Mouse (Mus musculus) ZHBTc4 (cell line): ENCODE data around the gene Cdca3.
"Not testable (repeated sequence)": the region's sequence is repeated elsewhere in the genome, so short reads cannot be mapped to it uniquely, and the experiment has no call there.

Source experiments
- DNase-seq: peaks from one replicate; pipeline ENCODE4 v3.0.0-alpha.2; 2011; ENCODE audit warnings: low read depth, low spot score

The Cdca3 gene

GRCm38 (mm10) chr6:124828868-124829798 lies at the start of gene Cdca3, which contains the start of gene Usp5:
Cdca3 (plus strand) TSS chr6:124829547.
Usp5 (minus strand) TSS chr6:124829484.
- peak; percentile 100 for DNase-seq

DNA sequence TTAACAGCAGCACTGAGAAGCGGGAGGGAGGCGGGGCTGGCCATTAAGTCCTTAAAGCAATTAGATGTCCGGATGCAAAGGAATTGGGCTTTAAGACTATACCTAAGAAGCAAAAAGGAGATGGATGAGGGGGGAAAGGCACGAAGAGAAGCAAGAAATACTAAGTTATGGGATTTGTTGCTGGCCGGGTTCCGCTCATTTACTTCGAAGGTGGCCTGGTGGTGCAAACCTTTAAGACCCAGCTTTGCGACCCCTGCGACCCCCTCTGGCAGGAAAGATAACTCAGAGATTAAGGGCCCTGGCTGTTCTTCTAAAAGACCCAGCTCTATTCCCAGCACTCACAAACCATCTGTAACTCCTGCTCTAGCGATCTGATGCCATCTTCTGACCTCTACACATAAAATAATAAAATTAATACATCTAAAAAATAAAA lies 49.3 kb upstream of the Cdca3 start:
- DNase-seq: no peak

GRCm38 (mm10) chr6:124780917-124781316 lies 48.4 kb upstream of the Cdca3 start:
- DNase-seq: no peak

GRCm38 (mm10) chr6:124782436-124782835 lies 46.9 kb upstream of the Cdca3 start:
- peak; percentile 89 for DNase-seq

DNA sequence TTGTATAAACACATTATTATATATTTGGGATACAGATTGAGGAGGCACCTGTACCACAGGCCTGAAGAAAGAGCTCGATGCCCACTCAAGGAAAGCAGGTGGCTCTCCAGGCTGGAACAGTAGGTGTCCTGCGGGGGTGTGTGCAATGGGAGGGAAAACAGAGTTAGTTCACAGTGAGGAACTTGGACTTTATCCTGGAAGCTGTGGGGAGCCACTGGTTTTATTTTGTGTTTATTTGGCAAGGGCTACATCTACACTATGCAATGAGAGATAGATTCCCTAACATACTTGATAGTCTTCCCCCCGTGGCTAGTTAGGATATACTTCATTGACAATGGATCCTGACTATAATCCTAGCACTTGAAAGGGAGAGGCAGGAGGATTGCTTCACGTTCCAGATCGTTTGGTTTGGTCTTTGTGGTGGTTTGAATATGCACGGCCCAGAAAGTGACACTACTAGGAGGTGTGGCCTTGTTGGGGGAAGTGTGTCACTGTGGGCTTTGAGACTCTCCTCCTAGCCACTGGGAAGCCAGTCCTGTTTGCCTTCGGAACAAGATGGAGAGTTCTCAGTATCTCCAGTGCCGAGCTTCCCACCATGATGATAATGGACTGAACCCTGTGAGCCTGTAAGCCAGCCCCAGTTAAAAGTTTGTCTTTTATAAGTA lies 42.5 kb upstream of the Cdca3 start:
- peak; percentile 49 for DNase-seq

GRCm38 (mm10) chr6:124787722-124788121 lies 41.6 kb upstream of the Cdca3 start:
- no peak for DNase-seq

- DNase-seq: peak; percentile 83
These were observed 39.8 kb upstream of the Cdca3 start for GRCm38 (mm10) chr6:124789519-124789918.

GRCm38 (mm10) chr6:124790121-124790520 lies 39.2 kb upstream of the Cdca3 start:
- DNase-seq: no peak

DNA sequence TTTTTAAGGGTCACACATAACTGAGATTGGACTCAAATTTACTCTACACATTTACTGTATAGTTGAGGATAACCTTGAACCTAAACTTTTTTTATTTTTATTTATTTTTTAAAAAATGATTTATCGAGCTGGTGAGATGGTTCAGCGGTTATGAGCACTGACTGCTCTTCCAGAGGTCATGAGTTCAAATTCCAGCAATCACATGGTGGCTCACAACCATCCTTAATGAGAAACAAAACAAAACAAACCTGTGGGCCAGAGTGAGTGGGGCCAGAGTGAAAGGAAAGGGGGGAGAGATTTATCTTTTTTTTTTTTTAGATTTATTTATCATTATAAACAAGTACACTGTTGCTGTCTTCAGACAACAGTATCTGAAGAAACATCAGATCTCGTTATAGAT lies 37.4 kb upstream of the Cdca3 start:
- no peak for DNase-seq

- DNase-seq: peak; percentile 18
These were observed 33.6 kb upstream of the Cdca3 start for GRCm38 (mm10) chr6:124795781-124796180.

GRCm38 (mm10) chr6:124796200-124796599 lies 33.1 kb upstream of the Cdca3 start:
- no peak for DNase-seq

DNA sequence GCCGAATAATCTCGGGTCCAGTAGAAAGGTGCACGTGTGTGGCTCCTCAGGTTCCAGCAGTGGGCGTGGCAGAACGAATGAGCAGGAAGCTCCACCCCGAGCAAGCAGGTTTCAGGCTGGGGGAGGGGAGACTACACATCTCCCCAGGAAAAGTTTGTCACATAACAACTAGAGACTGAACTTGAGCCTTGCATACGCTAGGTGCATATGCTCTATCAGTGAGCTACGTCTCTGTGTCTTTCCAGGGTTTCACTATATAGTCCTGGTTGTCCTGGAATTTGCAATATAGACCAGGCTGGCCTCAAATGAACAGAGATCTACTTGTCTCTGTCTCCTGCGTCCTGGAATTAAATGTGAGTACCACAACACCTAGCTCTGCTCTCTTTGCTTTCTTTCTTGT lies 26.9 kb upstream of the Cdca3 start:
- peak; percentile 71 for DNase-seq

DNA sequence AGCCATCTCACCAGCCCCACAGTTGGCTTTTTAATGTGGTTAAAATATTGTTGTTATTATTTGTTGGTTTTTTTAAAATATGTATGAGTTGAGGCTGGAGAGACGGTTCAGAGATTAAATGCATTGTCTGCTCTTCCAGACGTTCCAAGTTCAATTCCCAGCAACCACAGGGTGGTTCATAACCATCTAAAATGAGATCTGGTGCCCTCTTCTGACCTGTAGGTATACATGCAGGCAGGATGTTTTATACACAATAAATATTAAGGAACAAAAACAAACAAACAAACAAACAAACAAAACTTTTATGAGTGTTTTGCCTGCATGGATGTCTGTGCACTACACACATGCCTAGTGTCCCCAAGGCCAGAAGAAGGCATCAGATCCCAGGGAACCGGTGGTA lies 26.3 kb upstream of the Cdca3 start:
- DNase-seq: peak; percentile 56

- not testable (repeated sequence) for DNase-seq
These were observed 25.7 kb upstream of the Cdca3 start for GRCm38 (mm10) chr6:124803691-124804090.

- DNase-seq: peak; percentile 56
These were observed 25.0 kb upstream of the Cdca3 start for GRCm38 (mm10) chr6:124804341-124804740.

DNA sequence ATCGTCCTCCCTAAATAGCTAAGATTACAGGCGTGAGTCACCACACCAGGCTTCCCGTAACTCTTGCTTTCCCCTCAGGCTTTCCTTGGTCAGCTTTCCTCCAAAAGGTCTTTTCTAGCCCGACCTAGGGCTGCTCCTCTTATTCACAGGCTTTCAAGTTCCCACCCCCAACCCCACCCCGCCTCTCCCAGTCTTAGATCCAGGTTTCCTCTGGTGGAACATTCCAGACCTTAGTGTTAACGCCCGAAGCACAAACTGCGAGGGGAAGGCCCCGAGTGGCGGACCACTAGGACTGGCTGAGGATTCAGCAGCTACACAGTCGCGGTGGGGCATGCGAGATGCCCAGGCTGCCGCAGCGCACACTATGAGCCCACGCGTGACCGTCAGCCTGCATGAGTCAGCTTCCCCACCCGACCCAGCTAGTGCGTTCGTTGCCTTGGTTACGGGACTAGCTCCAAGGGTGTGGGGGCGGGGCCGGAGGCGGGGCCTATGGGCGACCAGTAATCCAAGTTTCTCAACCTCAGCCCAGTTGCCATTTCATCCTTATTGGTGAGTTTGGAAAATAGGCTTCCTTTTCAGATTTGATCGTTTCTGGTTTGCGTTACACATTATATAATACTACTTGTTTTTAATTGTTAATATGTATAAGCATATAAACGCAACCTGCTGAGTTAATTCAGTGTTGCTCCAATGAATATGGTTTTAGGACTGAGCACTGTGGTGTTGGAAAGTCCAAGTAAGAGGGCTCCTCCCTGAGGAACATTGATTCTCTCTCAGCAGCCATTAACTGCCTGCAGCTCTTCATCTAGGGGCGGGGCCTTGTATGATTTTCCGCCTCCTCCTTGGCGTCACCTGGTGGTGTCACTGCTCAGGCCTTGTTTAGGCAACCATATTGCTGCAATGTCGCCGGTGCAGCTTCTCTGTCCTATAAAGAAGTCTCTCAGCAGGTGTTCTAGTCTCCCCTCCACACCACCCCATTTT lies 23.7 kb upstream of the Cdca3 start:
- peak; percentile 98 for DNase-seq

DNA sequence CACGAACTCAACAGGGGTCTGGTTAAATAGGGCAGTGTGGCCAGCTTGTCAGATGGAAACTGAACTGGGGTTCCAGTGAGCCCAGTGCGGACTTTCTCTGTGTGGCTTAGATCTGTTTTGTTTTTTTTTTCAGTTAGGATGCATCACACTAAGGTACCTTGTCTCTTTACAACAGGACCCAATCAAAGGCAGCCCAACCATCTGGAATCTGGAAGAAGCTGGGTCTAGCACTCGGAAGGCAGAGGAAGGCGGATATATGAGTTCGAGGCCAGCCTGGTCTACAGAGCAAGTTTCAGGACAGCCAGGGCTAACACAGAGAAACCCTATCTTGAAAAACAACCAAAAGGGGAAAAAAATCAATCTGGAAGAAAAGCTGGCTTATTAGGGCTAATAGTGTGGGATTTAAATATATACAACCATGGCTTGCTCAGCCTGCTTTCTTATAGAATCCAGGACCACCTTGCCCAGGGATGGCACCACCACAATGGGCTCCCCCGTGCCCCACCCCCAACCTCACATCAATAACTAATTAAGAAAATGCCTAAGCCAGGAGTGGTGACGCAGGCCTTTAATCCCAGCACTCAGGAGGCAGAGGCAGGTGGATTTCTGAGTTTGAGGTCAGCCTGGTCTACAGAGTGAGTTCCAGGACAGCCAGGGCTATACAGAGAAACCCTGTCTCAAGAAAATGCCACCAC lies 22.8 kb upstream of the Cdca3 start:
- DNase-seq: no peak

GRCm38 (mm10) chr6:124807366-124807765 lies 22.0 kb upstream of the Cdca3 start:
- DNase-seq: no peak

DNA sequence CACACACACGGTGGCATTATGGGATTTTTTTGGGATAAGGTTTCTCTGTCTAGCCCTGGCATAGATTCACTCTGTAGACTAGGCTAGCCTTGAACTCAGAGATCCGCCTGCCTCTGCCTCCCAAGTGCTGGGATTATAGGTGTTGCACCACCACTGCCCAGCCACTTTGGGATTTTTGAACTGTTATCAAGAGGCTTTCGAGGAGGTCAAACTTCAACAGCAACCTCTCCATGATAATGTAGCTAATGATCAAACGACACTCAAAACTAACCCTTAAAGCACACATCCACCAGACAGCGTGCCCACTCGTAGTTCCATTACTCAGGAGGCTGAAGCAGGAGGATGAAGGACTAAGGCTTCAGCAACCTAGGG lies 21.4 kb upstream of the Cdca3 start:
- DNase-seq: no peak

DNA sequence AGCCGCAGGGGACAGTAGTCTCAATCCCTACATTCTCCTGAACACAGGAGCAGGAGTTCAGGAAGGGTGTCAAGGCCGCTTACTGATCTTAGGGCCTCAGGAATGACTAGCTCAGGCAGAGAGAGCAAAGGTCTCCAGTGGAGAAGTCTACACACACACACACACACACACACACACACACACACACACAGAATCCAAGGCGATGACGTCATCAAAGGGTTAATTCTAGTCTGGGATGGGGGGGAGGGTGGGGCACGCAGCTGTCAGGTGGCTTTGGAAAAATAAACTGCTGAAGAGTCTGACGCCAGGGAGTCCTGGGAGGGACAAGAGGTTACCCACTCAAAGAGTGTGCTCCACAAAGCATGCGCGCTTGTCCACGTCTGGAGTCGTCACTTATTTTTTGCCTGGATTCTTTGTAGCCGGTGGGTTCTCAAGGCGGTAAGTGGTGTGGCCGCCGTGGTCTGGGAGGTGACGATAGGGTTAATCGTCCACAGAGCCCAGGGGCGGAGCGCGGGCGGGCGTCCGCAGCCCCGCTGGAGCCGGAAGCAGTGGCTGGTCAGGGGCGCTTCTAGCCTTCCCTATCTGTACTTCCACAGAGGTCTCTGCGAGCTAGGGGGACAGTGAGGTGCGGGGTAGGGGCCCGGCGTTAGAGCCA lies 20.9 kb upstream of the Cdca3 start, which contains the start of gene Spsb2:
Gene Spsb2, plus strand, starts transcription at position 304 of the 655 bp plus-strand sequence.
- peak; percentile 69 for DNase-seq
